Mouse (Mus musculus) thymus, adult 2 months (tissue): ENCODE measurements at regions not wholly inside any gene's neighbourhood (a gene's known extent, or its start where the extent isn't known, plus 50 kb on each side); places are given as distances from the start of the nearest gene placed in this dataset.

Experiments used
- CTCF ChIP-seq: fragments of 200-500 bp; IDR thresholded peaks from 2 replicates; pipeline ENCODE4 v1.5.1; 2012; ENCODE audit warnings: mild to moderate bottlenecking, control low read depth, low read length, moderate library complexity, borderline replicate concordance; ENCODE audit not compliant: control insufficient read depth, poor library complexity, insufficient read depth; ENCODE audit errors: extremely low read depth
- POLR2A ChIP-seq: fragments of 200-500 bp; IDR thresholded peaks from 2 replicates; pipeline ENCODE4 v1.6.1; 2012; ENCODE audit warnings: mild to moderate bottlenecking, low read length, control low read depth, moderate library complexity; ENCODE audit not compliant: control insufficient read depth, poor library complexity, insufficient read depth; ENCODE audit errors: extremely low read depth

- TF ChIP-seq CTCF (no peak), POLR2A (no peak)
These were observed 259.4 kb upstream of the Nfe2l3 start for GRCm38 (mm10) chr6:51172856-51173619.
